Mouse (Mus musculus): Measurements from ENCODE around the gene Ly6g6c.
A peak's percentile ranks its signal among the peaks of the same experiment; 100 is the strongest.

Gene Ly6g6c

GRCm38 (mm10) chr17:35088151-35088550, 23.0 kb downstream of the Ly6g6c start:
- no peak for DNase-seq

GRCm38 (mm10) chr17:35088825-35089644, 23.8 kb downstream of the Ly6g6c start, which contains the start of gene Abhd16a:
TSS of gene Abhd16a (plus strand) at chr17:35089263.
- DNase-seq = peak; percentile 96

DNA sequence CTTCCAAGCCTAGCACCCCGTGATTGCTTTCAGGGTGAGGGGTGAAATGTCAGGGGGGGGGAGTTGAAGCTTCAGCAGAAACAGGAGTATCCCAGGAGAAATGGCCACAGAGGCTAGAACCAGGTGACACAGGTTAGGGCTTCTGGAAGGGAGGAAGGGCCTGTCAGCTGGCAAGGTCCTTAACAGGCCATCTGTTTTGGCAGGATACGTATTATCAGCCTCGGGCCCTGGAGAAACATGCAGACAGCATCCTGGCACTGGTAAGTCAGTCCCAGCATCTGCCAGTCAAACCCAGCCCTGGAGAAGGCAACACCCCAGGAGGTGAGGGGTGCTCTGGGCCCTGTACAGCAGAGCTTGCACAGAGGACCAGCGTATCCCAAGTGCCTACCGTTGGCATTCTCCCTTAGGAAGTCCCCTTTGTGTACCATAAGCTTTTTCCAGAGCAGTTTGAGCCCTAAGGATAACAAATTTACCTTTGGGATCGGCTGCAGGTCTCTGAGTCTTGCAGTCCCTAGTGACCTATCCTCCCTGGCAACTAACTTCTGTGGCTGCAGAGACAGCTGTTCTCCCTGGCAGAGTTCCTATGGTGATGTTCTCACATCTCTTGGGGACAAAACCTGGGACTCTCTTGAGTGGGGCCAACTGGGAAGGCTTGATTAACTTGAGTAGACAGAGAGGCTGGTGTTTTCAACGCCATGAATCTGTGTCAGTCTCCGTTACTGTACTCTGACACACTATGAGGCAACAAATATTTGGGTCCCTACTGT, 25.2 kb downstream of the Ly6g6c start:
- peak; percentile 97 for DNase-seq

- no peak for DNase-seq
These were observed 27.4 kb downstream of the Ly6g6c start for GRCm38 (mm10) chr17:35092403-35093198.

DNA sequence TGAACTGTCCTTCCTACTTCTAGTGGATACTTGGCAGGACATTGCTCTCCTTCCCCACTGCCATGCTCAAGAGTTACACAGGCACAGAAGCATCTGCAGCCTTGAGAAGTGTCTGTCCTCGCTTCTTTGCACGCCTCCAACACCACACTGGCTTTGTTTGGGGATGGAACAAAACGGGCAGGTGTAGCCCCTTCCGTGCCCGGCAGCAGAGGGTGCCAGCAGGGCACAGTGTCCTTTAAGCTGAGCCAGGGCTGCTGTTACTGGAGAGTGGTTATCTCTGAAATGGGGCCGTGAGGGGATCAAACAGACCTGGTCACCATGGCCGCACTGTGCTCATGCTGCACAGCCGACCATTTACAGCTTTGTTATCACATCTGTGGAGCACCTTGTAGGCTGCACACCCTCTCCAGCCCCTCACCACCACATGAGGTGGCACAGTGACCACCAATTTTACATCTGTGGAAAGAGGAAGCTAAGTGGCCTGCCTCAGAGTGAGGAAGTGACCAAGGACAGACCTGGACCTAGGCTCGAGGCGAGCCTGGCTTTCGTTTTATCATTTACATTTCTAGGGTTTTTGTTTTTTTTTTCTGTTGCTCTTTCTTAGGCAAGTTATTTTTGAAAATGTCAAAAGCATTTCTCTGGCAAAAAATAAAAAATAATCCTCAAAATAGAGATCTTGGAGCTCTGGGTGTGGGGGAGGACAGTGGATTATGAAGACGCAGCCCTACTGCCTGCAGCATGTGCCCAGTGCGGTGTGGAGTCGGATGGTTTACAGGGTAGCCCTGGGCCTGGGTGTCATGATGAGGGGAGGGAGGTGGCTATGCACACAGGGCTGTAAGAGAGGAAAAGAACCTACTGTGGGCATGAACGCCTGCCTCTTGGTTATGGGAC, 29.5 kb downstream of the Ly6g6c start:
- no peak for DNase-seq

GRCm38 (mm10) chr17:35096597-35096996, 31.4 kb downstream of the Ly6g6c start:
- DNase-seq = peak; percentile 64

GRCm38 (mm10) chr17:35097164-35097655, 32.0 kb downstream of the Ly6g6c start:
- DNase-seq = peak; percentile 80

DNA sequence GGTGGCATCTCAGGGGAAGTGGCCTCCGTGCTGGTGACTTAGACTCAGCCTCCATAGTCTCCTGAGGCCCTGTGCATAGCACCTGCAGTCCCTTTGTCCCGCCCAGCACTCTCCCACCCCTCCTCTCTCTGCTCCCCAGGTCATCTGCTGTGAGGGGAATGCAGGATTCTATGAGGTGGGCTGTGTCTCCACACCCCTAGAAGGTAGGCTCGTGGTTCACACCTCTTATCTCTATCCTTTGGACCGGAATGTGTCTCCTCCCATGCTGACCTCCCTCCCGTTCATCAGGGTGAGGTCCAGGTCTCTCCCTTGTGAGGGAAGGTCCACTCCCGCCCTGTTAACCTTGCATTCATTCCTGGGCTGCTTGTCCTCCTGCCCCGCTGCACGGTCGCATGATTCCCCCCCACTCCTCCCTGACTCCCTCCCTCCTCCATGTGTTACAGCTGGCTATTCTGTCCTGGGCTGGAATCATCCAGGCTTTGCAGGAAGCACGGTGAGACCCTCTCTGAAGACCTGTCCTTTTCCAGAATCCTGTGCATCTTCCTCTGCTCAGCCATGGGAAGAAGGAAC, 35.1 kb downstream of the Ly6g6c start:
- DNase-seq = no peak

GRCm38 (mm10) chr17:35101161-35101560, 36.0 kb downstream of the Ly6g6c start:
- DNase-seq = no peak

GRCm38 (mm10) chr17:35102299-35102698, 37.1 kb downstream of the Ly6g6c start:
- DNase-seq = no peak

GRCm38 (mm10) chr17:35103221-35103690, 38.1 kb downstream of the Ly6g6c start:
- no peak for DNase-seq

- DNase-seq = no peak
These were observed 38.9 kb downstream of the Ly6g6c start for GRCm38 (mm10) chr17:35104079-35104478.

DNA sequence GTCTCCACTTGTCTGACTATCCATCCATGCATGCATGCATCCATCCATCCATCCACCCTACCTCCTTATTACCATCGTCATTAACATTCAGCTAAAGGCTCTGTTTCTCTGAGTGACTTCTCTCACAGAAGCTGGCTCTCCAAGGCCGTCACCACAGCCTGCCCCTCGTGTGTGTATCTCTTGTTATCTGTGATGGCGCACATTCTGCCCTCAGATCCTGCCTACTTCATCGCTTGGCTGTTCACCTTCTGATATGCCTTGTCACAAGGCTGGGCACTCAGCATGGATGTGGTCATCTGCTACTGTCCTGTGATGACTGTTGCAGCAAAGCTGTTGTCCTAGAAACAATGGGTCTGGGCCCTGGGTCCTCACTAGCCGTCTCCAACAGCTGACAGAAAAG, 39.6 kb downstream of the Ly6g6c start:
- no peak for DNase-seq

DNA sequence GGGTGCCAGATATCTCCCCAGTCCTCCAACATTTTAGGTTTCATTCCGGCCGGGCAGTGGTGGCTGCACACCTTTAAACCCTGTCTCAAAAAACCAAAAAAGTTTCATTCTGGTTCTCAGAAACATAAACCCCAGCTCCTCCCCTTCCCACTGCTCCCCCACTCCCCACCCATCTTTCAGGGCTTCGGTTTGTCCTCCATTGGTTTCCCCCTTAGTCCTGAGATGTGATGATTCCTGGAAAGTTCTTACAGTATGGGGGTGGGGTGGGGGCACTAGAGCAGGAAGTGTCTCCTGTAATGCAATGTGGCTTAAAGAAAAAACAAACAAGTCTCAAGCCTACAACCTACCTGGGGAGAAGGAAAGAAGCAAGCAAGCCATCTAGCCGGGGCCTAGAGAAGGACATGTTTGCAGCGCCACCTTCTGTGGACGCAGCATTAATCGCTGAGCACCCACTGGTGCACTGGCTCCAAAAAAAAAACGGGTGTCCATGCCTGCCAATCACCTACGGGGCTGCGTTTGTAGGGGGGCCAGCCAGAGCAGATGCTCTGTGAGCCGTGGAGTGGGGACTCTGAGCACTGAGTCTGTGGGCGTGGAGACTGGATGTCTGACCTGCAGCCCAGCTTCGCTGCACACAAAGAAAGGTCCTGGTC, 40.7 kb downstream of the Ly6g6c start:
- DNase-seq = peak; percentile 81

- no peak for DNase-seq
These were observed 41.3 kb downstream of the Ly6g6c start for GRCm38 (mm10) chr17:35106522-35106921.

- DNase-seq = peak; percentile 81
These were observed 42.9 kb downstream of the Ly6g6c start, which contains the start of gene Ly6g5c for GRCm38 (mm10) chr17:35108097-35108496. TSS of gene Ly6g5c (plus strand) at chr17:35108279.

DNA sequence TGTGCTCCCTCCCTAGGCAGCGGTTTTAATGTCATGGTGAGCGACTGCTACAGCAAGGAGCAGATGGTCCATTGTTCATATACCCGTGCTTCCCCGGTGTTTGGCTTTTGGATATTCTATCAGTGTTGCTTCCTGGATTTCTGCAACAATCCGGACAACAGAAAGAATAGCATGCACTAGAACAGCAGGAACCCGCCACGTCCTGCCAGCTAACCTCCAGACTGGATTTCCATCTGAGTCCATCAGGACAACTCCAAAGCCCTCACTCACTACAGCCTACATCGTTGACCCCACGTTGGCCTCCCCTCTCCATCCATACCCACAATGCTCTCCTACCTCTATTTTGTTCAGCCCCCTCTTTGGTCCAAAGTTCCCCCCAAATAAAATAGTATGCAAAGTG, 46.6 kb downstream of the Ly6g6c start:
- DNase-seq = no peak

DNA sequence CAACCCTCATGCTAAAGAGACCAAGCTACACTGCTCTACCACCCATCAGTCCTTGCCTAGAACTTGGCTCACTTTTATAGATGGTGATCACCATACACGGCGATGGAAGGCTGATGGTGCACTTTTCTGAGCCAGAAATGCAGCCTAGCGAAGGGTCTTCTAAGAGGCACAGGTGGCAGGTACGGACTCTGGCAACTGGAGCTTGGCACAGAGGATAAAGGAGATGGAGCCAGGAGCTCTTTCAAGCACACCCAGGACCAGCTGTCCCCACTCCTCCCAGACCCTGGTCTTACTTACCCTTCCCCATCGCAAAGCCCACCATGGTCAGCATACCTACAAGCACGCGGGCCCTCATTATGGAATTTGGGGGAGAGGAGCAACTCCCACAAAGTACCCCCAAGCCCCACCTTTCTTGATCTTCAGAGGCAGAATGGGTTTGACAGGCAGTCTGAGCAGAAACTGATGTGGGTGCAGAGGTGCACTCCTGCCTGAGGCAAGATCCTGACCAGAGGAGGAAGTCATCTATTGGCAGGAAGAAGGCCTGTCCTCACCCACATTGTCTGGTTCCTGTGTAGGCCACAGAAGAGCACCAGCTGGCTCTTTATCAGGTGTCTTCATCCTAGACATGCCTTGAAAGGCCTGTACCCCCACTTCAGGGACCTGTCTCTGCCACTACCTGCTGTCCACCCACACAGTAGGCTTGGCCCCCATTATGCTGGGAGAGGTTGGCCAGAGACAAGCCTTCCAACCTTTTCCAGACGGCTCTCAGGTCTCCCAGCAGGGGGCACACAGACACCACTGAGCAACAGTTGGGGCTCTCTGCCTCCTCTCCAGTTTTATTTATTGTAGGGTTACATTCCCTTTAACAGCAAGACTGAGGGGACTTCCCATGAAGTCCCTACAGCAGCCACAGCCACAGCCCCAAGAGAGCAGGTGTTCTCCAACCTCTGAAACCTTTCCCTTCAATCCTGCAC, 50.1 kb downstream of the Ly6g6c start, which contains the start of gene Ly6g5b:
TSS of gene Ly6g5b (minus strand) at position 383 of the 974 bp plus-strand sequence.
- no peak for DNase-seq

Measured in cerebellum, adult 9-11 months (tissue).